Mouse (Mus musculus) heart, adult 11 months (tissue): ENCODE measurements around the gene Sh2d3c.

Experiments
- DNase-seq: peaks from one replicate; pipeline ENCODE4 v3.0.0; 2022

Gene Sh2d3c

GRCm38 (mm10) chr2:32720681-32721229 is at the start of gene Sh2d3c:
Gene Sh2d3c (plus strand): TSS chr2:32721055.
- peak; percentile 96 for DNase-seq

DNA sequence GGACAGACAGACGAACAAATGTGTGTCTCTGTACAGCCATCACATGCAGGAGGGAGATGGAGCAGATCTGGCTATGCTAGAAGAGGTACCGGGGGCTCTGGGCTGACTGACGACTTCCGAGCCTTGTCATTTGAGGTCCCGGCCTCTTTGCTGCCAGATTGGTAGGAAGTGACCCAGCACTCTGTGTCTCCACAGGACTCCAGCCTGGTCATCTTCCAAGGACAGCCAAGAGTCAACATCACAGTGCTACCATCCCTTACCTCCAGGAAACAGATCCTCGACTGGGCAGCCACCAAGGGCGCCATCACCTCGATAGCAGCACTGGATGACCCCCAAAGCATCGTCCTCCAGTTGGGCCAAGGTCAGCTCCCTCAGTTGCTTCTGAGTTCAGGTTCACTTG is 49.7 kb upstream of the Sh2d3c start:
- DNase-seq, result peak; percentile 90

- DNase-seq, result no peak
Observed at GRCm38 (mm10) chr2:32671907-32672595, 48.8 kb upstream of the Sh2d3c start.

DNA sequence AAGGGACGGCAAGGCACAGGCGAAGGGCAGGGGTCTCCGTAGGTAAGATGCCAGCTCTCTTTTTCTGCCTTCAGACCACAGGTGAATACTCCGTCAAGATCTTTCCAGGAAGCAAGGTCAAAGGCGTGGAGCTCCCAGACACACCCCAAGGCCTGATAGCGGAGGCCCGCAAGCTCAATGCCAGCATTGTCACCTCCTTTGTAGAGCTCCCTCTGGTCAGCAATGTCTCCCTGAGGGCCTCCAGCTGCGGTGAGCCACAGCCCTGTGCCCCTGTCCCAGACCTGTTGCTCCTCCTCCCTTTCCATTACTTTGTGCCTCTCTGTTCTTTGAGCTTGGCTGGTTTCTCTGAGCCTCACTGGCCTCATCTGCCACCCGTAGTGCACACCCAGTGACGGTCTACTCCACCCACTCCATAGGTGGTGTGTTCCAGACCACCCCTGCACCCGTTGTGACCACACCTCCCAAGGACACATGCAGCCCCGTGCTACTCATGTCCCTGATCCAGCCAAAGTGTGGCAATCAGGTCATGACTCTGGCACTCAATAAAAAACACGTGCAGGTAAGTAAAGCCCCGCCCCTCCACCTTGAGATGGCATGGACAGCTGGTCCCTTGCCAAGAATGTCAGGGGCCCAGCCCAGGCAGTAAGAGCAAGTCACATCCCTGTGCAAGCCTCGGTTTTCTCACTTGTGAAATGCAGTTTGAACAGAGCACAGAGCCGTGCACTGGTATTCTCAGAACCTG is 47.5 kb upstream of the Sh2d3c start:
- peak; percentile 89 for DNase-seq

GRCm38 (mm10) chr2:32676821-32677220 is 44.0 kb upstream of the Sh2d3c start:
- no peak for DNase-seq

GRCm38 (mm10) chr2:32677683-32678082 is 43.2 kb upstream of the Sh2d3c start:
- DNase-seq, result no peak

DNA sequence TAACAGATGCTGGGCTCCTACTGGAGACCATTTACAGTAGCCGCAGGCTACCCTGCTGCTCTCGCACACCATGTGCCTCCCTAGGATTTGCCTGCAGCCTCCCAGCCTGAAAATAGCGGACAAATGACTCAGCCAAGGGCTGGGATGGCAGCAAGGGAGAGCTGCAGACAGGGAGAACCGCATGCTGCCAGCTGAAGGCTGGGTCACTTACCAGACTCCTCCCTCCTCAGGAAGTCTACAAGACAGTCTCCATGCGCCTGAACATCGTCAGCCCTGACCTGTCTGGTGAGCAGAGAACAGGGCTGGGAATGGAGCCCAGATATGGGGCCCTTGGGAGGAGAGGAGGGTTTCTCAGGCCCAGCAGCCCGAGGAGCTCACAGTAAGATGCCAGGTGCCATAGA is 40.8 kb upstream of the Sh2d3c start:
- peak; percentile 96 for DNase-seq

GRCm38 (mm10) chr2:32680961-32681650 is 39.7 kb upstream of the Sh2d3c start:
- peak; percentile 95 for DNase-seq

GRCm38 (mm10) chr2:32681754-32682153 is 39.1 kb upstream of the Sh2d3c start:
- peak; percentile 93 for DNase-seq

- peak; percentile 96 for DNase-seq
Observed at GRCm38 (mm10) chr2:32682721-32683417, 38.0 kb upstream of the Sh2d3c start.

DNA sequence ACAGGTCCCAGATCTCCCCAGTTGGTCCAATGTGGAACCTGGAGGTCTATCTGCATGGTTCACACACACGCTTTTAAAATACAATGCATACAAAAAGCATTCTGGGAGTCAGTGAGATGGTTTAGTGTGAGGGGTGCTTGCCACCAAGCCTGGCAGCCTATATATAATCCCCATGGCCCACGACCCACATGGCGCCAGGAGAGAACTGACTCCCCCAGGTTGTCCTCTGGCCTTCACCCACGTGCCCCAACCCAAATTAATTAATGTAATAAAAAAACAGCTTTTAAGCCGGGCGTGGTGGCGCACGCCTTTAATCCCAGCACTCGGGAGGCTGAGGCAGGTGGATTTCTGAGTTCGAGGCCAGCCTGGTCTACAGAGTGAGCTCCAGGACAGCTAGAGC is 37.2 kb upstream of the Sh2d3c start:
- DNase-seq, result peak; percentile 93

GRCm38 (mm10) chr2:32684681-32685428 is 36.0 kb upstream of the Sh2d3c start:
- DNase-seq, result peak; percentile 94

DNA sequence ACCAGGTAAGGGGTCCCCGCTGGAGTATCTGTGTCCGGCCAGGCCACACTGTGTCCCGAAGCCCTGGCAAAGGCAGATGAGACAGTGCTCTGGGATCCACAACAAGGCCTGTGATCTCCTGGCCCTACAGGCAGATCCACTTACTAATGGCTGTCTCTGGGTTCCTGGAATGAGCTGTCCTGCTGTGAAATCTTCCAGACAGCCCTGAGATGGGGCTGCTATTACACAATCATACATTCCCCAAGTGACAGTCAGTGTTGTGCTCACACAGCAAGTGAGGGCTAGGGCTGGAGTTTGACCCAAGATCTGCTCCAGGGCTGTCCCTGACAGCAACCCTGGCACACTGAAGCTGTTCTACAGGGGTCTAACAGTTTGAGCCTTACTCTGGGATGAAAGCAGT is 35.0 kb upstream of the Sh2d3c start:
- DNase-seq, result peak; percentile 94

- DNase-seq, result peak; percentile 92
Observed at GRCm38 (mm10) chr2:32686640-32687039, 34.2 kb upstream of the Sh2d3c start.

- peak; percentile 93 for DNase-seq
Observed at GRCm38 (mm10) chr2:32687562-32687961, 33.3 kb upstream of the Sh2d3c start.

DNA sequence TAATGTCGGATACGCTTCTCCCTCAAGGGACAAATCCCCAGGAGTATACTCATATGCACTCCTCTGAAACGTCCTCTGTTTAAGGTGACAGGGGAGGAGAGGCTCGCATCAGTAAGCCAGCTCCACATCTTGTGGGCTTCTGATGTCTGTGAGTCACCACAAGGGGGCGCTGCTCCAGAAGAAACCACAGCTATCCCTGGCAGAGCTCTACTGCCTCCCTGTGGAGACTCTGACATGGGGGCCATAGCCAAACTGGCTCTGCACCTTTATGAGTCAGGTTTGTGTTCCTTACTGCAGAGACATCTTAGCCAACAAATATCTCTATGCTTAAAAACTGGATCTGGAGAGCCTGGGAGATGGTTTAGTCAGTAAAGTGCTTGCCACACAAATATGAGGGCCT is 31.4 kb upstream of the Sh2d3c start:
- DNase-seq, result peak; percentile 98

DNA sequence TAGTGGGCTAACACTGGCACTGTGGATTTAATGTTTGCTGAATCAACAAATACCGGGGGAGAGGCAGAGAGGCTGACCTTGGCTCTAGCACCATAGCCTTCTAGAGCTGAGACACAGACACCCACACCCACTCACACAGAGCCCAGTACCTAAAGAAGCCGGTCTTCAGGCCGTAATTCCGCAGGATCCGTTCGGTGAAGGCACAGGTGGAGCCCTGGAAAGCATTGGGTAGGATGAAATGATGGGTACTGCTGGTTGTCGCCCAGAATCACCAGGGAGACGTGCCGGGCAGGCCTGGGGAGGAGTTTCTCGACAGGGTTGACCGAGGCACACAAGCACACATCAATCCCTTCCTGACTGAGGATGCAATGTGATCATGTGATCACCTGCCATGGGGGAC is 29.8 kb upstream of the Sh2d3c start:
- DNase-seq, result peak; percentile 94

DNA sequence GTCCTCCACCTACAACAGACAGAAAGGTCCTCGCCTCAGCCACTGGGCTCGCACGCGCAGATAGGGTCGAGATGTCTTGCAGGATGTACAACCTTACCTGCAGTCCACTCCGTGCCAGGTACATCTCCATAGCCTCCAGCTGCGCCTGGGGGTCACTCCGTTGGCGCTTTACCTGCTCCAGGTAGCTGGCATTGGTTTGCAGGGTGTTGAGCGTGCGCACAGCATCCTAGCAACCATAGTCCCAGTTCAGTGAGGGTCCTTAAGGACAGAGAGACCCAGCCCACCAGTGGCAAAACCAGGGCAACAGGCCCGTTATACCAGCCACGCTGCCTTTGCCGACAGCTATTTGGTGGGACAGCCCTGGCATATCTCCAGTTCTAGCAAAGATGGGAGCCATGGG is 28.4 kb upstream of the Sh2d3c start:
- DNase-seq, result peak; percentile 96

DNA sequence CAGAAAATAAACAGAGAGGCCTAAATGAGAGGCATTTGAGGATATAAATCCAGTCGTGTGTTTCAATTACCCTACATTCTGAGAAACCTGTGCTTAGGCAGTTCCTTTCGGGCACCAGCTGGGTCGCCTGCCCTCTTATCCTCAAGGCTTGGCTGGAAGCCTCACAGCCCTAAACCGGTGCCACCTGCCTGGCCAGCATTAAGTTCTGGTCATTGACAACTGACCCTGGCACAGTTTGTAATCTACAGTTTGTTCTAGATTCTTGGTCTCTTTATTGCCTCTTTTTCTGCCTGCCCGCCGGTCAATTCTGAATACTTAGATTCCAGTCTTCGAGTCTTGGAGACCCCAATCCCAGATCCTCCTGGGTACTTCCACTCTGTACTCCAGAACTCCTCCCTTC is 27.6 kb upstream of the Sh2d3c start:
- DNase-seq, result peak; percentile 90

GRCm38 (mm10) chr2:32693823-32694411 is 26.9 kb upstream of the Sh2d3c start:
- DNase-seq, result peak; percentile 100

- peak; percentile 93 for DNase-seq
Observed at GRCm38 (mm10) chr2:32694691-32695090, 26.2 kb upstream of the Sh2d3c start.

DNA sequence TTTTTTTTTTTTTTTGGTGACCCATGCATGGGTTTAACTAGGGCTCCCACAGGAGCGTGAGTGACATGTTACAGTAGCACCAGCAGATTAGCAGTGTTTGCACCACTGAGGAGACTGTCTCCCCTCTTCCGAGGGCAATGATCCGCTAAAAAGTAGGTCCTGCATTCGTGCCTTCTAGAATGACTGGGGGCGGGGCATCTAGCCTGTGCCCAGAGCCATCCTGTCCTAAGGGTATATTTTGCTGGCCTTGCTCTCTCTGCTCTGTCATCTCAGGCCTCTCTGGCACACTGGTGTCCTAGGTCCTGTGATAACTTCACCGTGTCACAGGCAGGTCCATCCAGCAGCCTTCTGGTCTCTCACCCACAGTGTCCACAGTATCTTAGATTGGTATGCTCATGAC is 21.2 kb upstream of the Sh2d3c start:
- peak; percentile 87 for DNase-seq
